Mouse (Mus musculus) frontal cortex, postnatal 14 days (tissue): Measurements from ENCODE around the gene Eif6.

Source experiments
- DNase-seq, 2 experiments: peaks; one replicate each; pipeline ENCODE4 v3.0.0; 2022; ENCODE audit warnings: low spot score in 2 of 2

Eif6 gene

GRCm38 (mm10) chr2:155825904-155826629, 658 bp downstream of the Eif6 start:
- no peak for DNase-seq

DNA sequence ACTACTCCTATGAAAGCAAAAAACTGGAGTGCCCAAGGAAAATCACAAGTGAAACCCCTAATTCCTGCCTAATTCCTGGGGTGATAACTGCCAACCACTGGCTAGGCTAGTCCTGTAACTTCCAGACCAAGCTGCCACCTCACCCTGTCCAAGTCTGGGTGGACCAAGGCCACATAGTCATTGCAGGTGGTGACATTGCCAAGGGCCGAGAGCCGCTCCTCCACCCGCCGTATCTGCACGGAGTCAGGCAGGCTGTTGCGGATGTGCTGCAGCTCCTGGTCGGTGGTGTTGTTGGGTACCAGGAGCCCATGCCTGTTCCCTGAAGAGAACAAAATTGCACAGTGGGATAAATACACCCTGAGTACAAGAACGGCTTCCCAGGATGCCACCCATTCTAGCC, 3.0 kb downstream of the Eif6 start:
- no peak for DNase-seq

- no peak for DNase-seq
These were observed 5.9 kb downstream of the Eif6 start for GRCm38 (mm10) chr2:155820779-155821178.

GRCm38 (mm10) chr2:155819449-155820251, 7.1 kb downstream of the Eif6 start:
- DNase-seq: no peak

DNA sequence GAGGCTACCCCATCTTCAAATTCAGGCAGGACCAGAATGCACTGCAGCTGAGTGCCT, 7.5 kb downstream of the Eif6 start, which contains the start of gene BC029722:
BC029722 (minus strand) TSS at position 35 of the 57 bp plus-strand sequence.
- DNase-seq: no peak

DNA sequence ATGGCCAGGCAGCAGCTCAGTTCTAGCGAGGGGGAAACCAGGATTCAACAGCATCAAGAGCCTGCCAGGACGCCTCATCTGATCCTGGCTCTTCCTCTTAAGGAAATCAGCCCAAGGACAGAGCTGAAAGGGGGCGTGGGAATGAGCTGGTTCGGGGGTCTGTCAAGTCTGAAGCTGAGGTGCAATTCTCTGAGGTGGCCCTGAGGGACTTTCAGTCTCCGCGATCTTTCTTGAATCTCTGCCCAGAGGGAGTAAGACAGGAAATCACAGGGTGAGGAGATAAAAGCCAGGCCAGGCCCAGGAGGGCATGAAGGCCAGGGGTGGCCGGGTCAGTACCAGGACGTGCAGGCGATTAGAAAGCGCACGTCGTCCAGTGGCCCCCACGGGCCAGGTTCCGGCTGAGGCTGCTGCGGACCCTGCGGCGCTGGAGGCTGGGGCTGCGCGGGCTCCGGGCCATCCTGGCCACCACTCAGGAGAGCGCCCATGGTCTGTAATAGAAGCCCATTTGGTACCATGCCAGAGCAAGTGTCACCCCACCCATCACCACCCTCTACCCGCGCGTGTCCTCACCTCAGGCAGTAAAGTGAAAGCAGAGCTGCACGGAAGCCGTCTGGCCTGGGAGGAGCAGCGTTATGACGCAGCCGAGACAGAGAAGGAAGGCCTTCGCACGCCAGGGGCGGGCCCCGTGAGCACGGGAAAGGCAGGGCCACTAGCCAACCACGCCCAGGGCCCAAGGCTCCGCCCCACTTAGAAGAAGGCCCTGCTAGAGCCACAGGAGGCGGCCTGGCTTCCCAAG, 7.9 kb downstream of the Eif6 start:
- DNase-seq: peak; percentile 89 to 93

- DNase-seq: no peak
These were observed 9.2 kb downstream of the Eif6 start for GRCm38 (mm10) chr2:155817301-155818245.

DNA sequence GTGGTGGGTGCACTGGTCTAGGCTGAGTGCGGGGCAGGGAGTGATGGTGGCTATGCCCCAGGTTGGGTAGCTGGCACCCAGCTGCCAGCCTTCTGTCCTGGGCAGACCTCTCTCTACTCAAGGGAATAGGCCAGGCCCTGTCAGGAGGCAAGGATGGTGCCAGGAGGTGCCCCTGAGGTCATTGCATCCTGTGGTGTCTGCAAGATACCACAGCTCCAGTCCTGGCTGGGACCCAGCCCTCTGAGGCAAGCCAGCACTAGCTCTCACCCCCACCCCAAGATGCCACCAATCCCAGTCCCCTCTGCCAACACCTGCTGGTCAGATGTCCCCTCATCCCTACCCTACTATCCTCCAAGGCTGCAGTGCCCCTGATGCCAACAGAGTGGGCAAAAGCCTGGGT, 10.5 kb downstream of the Eif6 start:
- DNase-seq: no peak

GRCm38 (mm10) chr2:155814829-155815228, 11.9 kb downstream of the Eif6 start:
- no peak for DNase-seq

DNA sequence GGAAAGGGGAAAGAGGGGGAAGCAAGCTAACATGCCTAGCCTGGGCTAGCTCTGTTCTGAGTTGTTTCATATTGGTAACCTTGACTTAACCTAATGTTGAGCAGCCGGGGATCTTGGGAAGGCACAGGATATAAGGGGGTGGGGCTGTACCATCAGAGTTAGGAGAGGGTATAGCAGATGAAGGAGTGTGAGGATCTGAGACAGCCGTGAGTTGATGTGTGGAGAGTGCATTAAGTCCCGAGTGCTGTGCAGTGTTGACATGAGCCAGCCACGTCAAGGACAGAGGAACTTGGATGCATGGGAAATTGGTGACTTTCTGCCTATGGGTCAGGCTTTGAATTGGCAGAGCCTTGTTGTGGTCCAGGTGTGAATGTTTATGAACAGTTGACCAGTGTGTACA, 14.1 kb downstream of the Eif6 start:
- DNase-seq: no peak

DNA sequence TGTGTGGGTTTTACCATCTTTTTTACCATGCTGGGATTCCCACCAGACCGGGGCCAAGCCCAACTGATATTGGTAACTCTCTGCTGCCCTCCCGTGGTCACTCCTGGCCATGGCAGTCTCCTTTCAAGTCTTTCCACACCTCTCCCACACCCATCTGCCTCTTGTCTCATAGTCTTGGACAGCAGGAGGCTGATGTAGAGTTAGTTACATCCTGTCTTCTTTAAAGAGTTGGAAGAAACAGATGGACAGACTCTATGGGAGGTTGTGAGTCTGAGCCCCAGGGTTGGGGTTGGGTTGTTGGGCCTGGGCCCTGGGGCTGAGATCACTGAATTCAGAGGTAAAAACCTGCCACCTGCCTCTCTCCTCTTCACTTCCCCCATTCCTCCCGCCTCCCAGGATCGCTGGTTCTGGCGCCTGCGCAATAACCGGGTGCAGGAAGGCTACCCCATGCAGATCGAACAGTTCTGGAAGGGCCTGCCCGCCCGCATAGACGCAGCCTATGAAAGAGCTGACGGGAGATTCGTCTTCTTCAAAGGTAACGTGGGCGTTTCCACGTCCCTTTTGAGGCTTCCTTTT, 14.8 kb downstream of the Eif6 start:
- DNase-seq: peak; percentile 74 to 77

DNA sequence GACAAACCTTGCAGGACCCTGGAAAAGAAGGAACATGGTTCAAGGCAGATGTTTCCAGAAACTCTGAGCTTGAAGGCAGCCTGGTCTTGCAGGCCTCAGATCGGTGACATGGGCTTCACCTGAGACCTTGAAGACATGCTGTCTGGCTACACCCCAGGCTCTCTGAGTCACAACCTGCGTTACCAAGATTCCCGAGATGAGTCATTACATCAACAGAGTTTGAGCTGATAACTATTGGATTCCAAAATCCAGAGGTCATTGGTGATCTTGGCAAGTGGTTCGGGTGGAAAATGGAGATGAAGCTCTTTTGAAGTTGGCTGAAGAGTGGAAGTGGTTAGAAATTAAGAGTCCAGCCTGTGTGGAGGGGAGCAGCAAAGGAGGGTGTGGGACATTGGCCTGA, 17.1 kb downstream of the Eif6 start:
- DNase-seq: no peak

DNA sequence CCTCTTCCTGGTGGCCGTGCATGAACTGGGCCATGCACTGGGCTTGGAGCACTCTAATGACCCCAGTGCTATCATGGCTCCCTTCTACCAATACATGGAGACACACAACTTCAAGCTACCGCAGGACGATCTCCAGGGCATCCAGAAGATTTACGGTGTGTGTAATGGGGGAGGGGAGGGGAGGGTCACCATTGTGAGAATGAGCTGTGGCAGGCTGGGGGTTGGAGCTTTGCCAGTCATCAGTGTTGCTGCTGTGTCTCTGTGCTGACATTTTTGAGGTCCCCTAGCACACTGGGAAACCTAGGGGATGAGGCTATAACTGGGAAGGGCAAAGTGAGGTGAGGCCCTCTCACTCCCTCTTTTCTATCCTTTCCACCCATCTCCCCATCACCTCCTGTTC, 19.3 kb downstream of the Eif6 start:
- DNase-seq: no peak

GRCm38 (mm10) chr2:155806548-155806947, 20.2 kb downstream of the Eif6 start:
- DNase-seq: no peak

DNA sequence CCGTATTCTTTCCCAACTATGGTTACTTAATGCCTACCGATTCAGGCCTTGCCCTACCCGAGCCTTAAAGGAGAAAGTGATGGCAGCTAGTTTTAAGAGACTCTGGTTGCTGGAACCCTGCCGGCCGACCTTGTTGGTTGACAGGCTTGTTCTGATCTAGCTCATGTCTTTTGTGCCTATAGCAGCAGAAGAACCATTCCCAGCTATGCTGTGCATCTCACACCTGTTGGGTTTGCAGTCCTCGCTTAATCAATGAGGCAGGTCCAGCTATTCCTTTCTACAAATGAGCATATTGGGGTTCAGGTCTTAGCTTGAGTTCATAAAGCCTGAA, 20.8 kb downstream of the Eif6 start:
- no peak for DNase-seq

GRCm38 (mm10) chr2:155805231-155805924, 21.3 kb downstream of the Eif6 start:
- no peak for DNase-seq

- DNase-seq: no peak
These were observed 22.7 kb downstream of the Eif6 start for GRCm38 (mm10) chr2:155804053-155804452.

DNA sequence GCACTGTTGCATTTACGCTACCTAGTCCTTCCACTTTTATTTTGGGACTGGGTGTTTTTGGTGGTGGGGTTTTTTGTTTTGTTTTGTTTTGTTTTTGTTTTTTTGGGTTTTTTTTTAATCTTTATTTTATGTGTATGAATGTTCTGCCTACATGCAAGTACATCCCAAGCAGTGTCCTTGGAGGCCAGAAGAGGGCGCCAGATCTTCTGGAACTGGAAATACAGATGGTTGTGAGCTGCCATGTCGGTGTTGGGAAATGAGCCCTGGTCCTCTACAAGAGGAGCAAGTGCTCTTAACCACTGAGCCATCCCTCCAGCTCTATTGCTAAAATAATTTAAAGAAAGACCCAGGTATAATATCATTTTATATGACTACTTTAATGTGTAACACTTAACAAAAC, 24.0 kb downstream of the Eif6 start:
- DNase-seq: no peak

DNA sequence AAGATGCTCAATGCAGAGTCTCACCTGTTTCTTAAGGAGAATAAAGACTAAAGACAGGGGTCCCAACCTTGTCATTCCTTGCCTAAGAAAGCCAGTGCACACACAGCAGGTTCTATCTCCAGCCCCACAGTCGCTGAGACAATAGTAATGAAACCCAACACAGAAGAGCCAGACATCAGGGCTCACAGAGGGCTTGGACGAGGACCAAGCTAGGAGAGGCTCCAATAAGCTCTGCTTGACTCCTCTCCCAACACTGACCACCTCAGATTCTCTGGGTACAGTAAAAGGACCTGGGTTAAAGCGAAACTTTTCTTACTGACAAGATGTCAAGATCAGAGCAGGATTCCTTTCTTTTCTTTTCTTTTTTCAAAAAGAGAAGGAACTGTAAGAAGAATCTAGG, 28.1 kb downstream of the Eif6 start:
- DNase-seq: no peak

DNA sequence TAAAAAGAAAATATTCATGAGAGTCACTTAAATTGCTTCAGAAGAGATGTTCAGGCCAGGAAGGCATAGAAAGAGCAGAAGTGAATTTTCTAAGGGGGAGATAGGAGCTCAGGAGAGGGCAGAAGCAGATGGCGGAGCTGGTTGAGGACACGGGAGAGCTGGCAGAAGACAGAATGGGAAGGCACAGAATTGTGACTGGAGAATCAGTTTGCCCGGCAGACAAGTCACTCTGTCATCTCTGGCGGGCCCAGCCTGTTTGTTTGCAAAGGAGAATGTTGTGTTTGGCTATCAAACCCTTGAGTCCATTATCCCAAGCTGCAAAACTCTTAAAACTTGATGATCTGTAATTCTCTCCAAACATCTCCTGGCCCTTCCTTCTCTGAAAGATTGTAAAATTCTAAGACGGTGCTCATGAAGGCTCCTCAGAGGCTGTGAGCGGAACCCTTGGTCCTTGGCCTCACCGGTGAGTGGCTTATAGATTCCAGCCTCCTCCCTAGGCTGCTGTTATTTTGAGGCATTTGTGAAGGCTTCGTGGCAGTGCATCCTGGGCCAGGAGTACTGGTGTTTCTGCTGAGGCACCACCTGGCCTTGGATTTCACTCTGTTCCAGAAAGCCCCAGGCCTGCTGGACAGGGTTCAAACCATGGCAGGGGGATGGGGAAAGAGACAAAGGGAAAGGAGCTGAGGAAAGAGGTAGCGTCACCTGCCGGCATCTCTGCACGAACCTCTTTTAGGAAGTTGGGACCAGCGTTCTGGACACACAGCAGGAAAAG, 31.9 kb downstream of the Eif6 start:
- no peak for DNase-seq
